Mouse (Mus musculus): ENCODE results near the gene Fbp1. TPM values are rescaled to one million over a fixed set of nuclear protein-coding genes. Genes with fewer than 3 reads are reported as not detected.
A peak's percentile ranks its signal among the peaks of the same experiment; 100 is the strongest.
"Not testable (repeated sequence)": the region's sequence is repeated elsewhere in the genome, so short reads cannot be mapped to it uniquely, and the experiment has no call there.

Gene Fbp1
- polyA plus RNA-seq, 1 experiment from 2014 or later: 3.7 TPM

DNA sequence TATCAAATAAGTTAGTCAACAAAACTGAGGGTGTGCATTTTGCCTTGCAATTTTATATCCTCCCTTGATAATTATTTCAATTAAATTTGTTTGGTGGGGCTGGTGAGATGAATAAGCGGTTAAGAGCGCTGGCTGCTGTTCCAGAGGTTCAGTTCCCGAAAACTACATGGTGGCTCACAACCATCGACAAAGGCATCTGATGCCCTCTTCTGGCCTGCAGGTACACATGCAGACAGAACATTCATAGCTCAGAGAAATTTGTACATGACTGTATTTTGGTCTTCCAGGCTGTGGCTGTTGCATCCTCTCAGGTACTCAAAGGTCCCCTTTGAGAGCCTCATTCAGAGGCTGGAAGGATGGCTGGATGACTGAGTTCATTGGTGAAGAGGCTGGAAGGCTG, 28.0 kb downstream of the Fbp1 start:
- no peak overlapping the region for H3K9ac ChIP-seq
- H3K27me3 ChIP-seq: no peaks in the 10 kb centered on the region
- ATAC-seq (ENCODE audit: borderline replicate concordance, extremely low read depth, low FRiP score, low TSS enrichment): no peak
- peaks cover 22% of the 10 kb centered on the region for H3K4me1 ChIP-seq
- H3K4me3 ChIP-seq: no peak overlapping the region
- no peaks in the 10 kb centered on the region for H3K9me3 ChIP-seq
- H3K27ac ChIP-seq: no peak overlapping the region
- no peak overlapping the region for H3K4me2 ChIP-seq
- 92% methylated on average over 4 of the region's 4 CpGs for WGBS
- H3K36me3 ChIP-seq: no peaks in the 10 kb centered on the region

DNA sequence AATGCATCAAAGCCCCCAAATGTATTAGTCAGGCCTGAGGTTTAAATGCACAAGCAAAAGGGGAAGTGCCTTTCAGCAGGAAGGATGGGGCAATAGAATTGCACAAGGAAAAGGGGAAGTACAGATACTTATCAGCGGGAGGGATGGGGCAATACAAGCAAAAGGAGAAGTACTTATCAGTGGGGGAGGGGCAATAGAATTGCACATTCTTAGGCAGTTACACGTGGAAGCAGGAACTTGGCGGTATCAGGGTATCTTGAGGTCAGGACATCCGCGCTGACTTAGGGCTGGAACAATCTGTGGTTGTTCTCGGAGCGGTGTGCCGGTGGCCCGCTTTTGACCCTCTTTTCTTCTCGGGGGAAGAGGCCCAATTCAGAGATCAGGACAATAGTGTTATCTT, 28.8 kb downstream of the Fbp1 start:
- H3K9ac ChIP-seq; H3K4me3 ChIP-seq; H3K36me3 ChIP-seq; H3K9me3 ChIP-seq; H3K4me2 ChIP-seq; H3K27me3 ChIP-seq; H3K27ac ChIP-seq; ATAC-seq (ENCODE audit: borderline replicate concordance, extremely low read depth, low FRiP score, low TSS enrichment): not testable (repeated sequence)
- H3K4me1 ChIP-seq: peaks cover 22% of the 10 kb centered on the region
- 78% methylated on average over 10 of the region's 10 CpGs for WGBS

DNA sequence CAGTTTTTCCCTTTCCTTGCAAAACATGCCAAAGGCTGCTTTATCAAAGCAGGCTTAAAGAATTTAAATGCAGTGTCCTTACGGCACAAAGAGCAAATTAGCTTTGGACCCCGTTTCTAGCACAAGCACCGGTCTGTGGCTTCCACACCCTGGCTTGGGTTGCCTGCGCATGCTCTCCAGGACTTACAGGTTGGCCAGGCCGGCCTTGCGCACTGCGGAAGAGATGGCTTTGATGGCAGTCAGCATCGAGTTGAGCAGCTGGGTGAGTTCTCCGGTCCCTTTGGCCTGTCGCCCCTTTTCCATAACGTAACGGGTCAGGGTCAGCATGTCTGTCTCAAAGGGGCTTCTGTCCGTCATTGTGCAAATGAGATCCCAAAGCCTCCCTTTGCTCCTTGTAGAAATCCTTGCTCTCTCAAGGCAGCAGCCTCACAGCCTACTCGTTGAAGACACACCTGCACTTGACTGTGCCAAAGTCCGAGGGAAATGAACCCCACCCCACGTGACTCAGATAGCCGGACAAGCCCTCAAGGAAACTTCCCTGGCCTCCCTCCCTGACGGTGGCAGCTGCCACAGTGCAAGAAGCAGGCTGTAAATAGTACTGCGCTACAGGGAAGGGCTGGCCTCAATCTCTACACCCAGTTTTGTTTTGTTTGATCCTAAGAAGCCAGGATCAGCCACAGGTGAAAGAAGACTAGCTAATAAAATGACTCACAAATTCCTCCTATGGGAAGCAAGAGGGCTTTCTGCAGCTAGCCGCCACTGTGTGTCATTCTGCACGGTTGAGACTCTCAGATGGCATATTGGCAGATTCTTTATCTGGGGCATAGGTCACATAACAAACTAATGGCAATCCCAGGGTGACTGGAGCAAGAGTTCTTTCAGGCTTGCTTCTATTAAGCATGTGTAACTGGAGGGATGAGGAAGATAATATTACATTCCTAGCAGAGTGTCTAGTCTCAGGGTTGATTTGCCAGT, 29.9 kb downstream of the Fbp1 start, which contains the start of gene Fbp2:
TSS of gene Fbp2 (minus strand) at position 482 of the 975 bp plus-strand sequence.
- Histone ChIP-seq H3K9me3 (no peaks in the 10 kb centered on the region), H3K27me3 (no peaks in the 10 kb centered on the region), H3K4me3 (no peak within 1 kb of the TSS), H3K36me3 (no peaks in the 10 kb centered on the region), H3K27ac (no peak within 1 kb of the TSS), H3K4me2 (no peak within 1 kb of the TSS), H3K4me1 (peaks cover 19% of the 10 kb centered on the region), H3K9ac (no peak within 1 kb of the TSS)
- 56% methylated on average over 21 of the region's 21 CpGs for WGBS
- no peak for ATAC-seq (ENCODE audit: borderline replicate concordance, extremely low read depth, low FRiP score, low TSS enrichment)

DNA sequence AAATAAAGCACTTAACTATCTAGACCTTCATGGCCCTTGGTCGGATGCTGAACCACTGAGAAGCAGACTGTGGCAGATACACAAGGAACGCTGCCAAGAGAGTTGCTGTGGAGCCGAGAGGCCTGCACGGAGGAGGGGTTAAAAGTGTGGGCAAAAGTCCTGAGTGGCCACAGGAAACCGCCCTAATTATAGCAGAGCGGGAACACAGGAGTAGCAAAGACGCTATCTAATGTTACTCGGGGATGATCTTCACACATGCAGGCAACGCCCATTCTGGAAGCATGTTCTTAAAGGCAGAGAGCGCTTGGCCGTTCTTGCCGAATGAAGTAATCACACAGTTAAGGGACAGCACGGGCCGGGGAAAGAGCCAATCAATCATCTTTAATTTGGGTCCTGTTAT, 31.2 kb downstream of the Fbp1 start:
- H3K27me3 ChIP-seq: no peaks in the 10 kb centered on the region
- no peak overlapping the region for H3K9ac ChIP-seq
- ATAC-seq (ENCODE audit: borderline replicate concordance, extremely low read depth, low FRiP score, low TSS enrichment): no peak
- H3K4me2 ChIP-seq: no peak overlapping the region
- H3K27ac ChIP-seq: no peak overlapping the region
- H3K4me1 ChIP-seq: peaks cover 12% of the 10 kb centered on the region; the same call in 1 of the 2 replicates
- no peaks in the 10 kb centered on the region for H3K9me3 ChIP-seq
- 70% methylated on average over 14 of the region's 14 CpGs for WGBS
- H3K36me3 ChIP-seq: no peaks in the 10 kb centered on the region
- no peak overlapping the region for H3K4me3 ChIP-seq

DNA sequence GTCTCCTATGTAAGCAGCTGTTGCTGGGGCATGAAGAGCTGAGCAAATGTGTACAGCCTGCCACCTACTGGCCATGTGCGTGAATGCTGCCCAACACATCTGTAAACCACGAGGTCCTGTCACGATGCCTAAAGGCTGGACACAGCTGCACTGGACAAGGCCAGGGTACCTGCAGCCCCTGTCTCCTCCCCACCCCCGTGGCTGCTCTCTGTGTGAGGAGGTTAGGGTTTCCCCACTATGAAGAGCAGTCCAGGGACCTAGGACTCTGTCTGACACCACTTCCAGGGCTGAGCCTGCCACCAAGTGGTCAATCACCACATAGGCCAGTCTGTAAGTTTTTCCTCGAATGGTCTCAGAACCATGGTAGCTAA, 31.8 kb downstream of the Fbp1 start:
- Histone ChIP-seq H3K27ac (no peak overlapping the region), H3K4me2 (peak overlapping the region; percentile 58), H3K4me3 (peak overlapping the region; percentile 25), H3K9me3 (no peaks in the 10 kb centered on the region), H3K9ac (no peak overlapping the region), H3K4me1 (peaks cover 12% of the 10 kb centered on the region; the same call in 1 of the 2 replicates), H3K36me3 (no peaks in the 10 kb centered on the region), H3K27me3 (no peaks in the 10 kb centered on the region)
- 5% methylated on average over 5 of the region's 5 CpGs for WGBS
- ATAC-seq (ENCODE audit: borderline replicate concordance, extremely low read depth, low FRiP score, low TSS enrichment): peak; percentile 82; the same call in 1 of the 2 replicates

DNA sequence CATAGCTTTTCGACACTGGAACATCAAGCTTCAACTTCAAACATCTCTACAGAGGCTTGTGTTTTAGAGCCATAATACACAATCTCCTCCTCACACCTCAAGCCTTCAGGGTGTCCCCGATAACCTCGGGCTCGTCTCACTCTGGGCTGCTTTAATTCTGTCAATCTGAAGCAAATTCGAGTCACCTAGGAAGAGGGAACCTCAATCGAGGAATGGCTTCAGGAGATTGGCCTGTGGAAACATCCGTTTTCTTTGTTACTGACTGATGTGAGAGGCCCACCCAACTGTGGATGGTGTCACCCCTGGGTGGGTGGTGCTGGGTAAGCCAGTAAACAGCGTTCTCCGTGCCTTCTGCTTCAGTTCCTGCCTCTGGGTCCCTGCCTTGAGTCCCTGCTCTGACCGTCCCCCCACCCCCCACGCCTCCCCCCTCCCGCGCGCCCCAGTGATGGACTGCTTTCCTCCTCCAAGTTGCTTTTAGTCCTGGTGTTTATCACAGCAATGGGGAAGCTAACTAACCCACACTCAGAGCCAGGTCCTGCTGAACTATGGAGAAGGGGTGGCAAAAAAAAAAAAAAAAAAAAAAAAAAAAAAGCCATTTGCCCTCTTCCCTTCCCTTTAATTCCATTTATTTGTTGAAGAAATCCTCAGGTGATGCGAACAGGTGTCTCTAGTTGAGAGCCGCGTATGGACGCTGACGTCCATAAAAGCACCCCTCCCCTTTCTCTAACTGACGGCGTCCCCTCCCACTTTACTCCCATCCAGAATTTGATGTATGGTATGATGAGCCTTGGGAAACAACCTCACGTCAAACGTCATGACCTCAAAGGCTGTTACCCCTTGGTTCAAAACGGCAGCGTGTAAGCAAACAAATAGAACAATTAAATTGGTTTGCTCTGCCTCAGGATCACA, 32.4 kb downstream of the Fbp1 start:
- Histone ChIP-seq H3K4me1 (peaks cover 12% of the 10 kb centered on the region; the same call in 1 of the 2 replicates), H3K4me2 (peak overlapping the region; percentile 58), H3K9ac (no peak overlapping the region), H3K27me3 (no peaks in the 10 kb centered on the region), H3K27ac (no peak overlapping the region), H3K36me3 (no peaks in the 10 kb centered on the region), H3K9me3 (no peaks in the 10 kb centered on the region), H3K4me3 (peak overlapping the region; percentile 25)
- no peak for ATAC-seq (ENCODE audit: borderline replicate concordance, extremely low read depth, low FRiP score, low TSS enrichment)
- WGBS: 30% methylated on average over 25 of the region's 25 CpGs

DNA sequence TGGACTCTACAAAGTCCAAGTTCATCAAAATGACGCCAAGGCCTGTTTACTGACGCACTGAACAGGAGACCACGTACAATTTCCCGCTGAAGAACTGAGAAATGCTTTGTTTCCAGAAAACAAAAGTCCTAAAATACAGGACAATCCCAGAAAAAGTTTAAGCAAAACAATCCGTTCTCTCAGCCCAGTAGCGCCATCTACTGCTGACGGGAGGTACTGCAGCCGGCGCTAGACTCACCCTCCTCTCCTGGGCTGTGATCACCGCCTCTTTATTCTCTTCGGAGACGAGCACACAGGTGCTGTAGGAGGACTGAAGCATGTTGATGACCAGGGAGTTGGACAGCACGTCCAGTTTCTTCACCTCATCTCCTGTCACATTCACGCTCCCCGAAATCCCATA, 33.4 kb downstream of the Fbp1 start:
- Histone ChIP-seq H3K27me3 (no peaks in the 10 kb centered on the region), H3K36me3 (no peaks in the 10 kb centered on the region), H3K4me2 (peak overlapping the region; percentile 22; the same call in 1 of the 2 replicates), H3K27ac (no peak overlapping the region), H3K4me1 (peaks cover 12% of the 10 kb centered on the region; the same call in 1 of the 2 replicates), H3K9ac (no peak overlapping the region), H3K4me3 (no peak overlapping the region), H3K9me3 (no peaks in the 10 kb centered on the region)
- ATAC-seq (ENCODE audit: borderline replicate concordance, extremely low read depth, low FRiP score, low TSS enrichment): no peak
- WGBS: 14% methylated on average over 15 of the region's 15 CpGs

DNA sequence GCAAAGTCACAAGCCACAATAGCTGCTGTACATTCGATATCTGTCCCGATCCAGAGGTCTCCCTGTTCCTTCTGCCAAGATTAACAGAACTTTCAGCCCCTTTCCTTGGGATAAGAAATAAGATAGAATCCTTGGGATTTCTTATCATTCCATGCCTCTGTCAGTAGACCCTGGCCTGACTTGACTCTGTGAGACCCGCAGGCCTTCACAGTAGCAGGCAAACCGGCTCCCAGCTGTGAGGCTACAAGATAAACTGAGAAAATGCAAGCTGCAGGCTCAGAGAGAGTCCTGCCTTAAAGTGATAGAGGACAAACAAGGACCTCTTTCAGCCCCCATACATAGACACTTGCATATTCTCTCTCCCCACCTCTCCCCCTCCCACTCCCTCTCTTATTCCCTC, 54.7 kb downstream of the Fbp1 start:
- Histone ChIP-seq H3K4me3 (no peak overlapping the region), H3K4me1 (no peaks in the 10 kb centered on the region), H3K27ac (no peak overlapping the region), H3K9ac (no peak overlapping the region), H3K27me3 (no peaks in the 10 kb centered on the region), H3K4me2 (no peak overlapping the region), H3K9me3 (no peaks in the 10 kb centered on the region), H3K36me3 (no peaks in the 10 kb centered on the region)
- ATAC-seq (ENCODE audit: borderline replicate concordance, extremely low read depth, low FRiP score, low TSS enrichment): no peak
- WGBS: 31% methylated on average over 4 of the region's 4 CpGs

DNA sequence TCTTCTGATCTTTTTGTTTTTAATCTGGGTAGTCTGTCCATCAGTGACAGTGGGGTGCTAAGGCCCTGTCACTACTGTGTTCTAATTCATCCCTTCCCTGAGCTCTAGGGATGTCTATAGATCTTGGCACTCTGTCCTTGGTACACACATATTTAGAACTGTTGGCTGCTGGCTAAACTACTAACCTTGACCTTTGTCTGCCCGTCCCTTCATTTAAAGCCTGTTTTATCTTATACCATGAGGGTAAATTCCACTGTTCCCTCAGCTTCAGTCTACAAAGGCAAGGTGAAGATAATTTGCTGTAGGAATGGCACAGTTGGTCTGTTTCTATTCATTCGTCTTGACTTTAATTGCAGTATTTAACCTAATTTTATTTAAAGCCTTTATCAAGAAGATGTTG, 55.8 kb downstream of the Fbp1 start:
- no peaks in the 10 kb centered on the region for H3K4me1 ChIP-seq
- H3K27me3 ChIP-seq: no peaks in the 10 kb centered on the region
- WGBS: 72% methylated on average over 2 of the region's 2 CpGs
- no peaks in the 10 kb centered on the region for H3K9me3 ChIP-seq
- H3K4me2 ChIP-seq: no peak overlapping the region
- H3K36me3 ChIP-seq: no peaks in the 10 kb centered on the region
- H3K9ac ChIP-seq: no peak overlapping the region
- no peak overlapping the region for H3K4me3 ChIP-seq
- H3K27ac ChIP-seq: no peak overlapping the region
- ATAC-seq (ENCODE audit: borderline replicate concordance, extremely low read depth, low FRiP score, low TSS enrichment): no peak

DNA sequence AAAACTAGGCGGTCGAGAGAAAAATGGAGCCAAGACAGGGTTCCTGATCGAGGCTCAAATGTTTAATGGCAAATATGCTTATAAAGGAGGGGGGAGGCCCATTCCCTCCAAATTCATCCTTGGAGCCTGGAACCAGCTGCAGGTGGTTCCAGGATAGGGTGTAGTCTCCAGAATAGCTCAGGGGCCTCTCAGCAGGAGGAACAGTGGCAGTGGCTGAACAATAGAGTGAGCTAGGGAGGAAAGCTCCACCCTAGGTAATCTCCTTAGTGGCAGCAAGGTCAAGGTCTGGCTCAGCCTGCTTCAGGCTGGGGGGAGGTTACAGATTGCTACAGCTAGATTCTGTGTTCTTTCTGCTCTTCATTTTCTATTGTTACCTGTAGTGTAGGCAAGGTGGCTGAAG, 72.4 kb downstream of the Fbp1 start:
- 79% methylated on average over 3 of the region's 3 CpGs for WGBS
- not testable (repeated sequence) for H3K9ac ChIP-seq; H3K27me3 ChIP-seq; H3K4me1 ChIP-seq; ATAC-seq (ENCODE audit: borderline replicate concordance, extremely low read depth, low FRiP score, low TSS enrichment); H3K4me3 ChIP-seq; H3K36me3 ChIP-seq; H3K4me2 ChIP-seq; H3K9me3 ChIP-seq; H3K27ac ChIP-seq
